Mouse (Mus musculus) G1E (cell line): Measurements from ENCODE around the gene Polg2. TPM values are rescaled to one million over a fixed set of nuclear protein-coding genes. Genes with fewer than 3 reads are reported as not detected.
A peak's percentile ranks its signal among the peaks of the same experiment; 100 is the strongest.

Experiments
- ATAC-seq: 2 replicates; pipeline ENCODE4 v1.8.0; 2016; ENCODE audit warnings: mild to moderate bottlenecking; ENCODE audit not compliant: insufficient number of reproducible peaks, poor library complexity, low FRiP score, severe bottlenecking; ENCODE audit errors: extremely low read depth
- DNase-seq: peaks from one replicate; pipeline ENCODE4 v3.0.0; 2012; ENCODE audit warnings: low spot score
- H3K27me3 ChIP-seq: 2 replicates; pipeline ENCODE4 v1.6.1; 2012; ENCODE audit warnings: mild to moderate bottlenecking, low read length, inconsistent platforms; ENCODE audit not compliant: insufficient read depth
- H3K36me3 ChIP-seq: replicated peaks from 2 replicates; pipeline ENCODE3; 2012; ENCODE audit warnings: mild to moderate bottlenecking, inconsistent platforms
- H3K4me1 ChIP-seq: 2 replicates; pipeline ENCODE4 v1.6.1; 2012; ENCODE audit warnings: low read depth, low read length, inconsistent platforms, mixed read lengths; ENCODE audit not compliant: insufficient read depth
- H3K4me3 ChIP-seq: 2 replicates; pipeline ENCODE4 v1.5.1; 2012; ENCODE audit warnings: low read depth, mild to moderate bottlenecking, inconsistent platforms, low read length, moderate library complexity, mixed read lengths
- H3K9me3 ChIP-seq: replicated peaks from 2 replicates; pipeline ENCODE4 v1.6.1; 2012; ENCODE audit warnings: inconsistent platforms
- CTCF ChIP-seq: IDR thresholded peaks from 2 replicates; pipeline ENCODE4 v1.5.1; 2012; ENCODE audit warnings: low read depth, low read length, inconsistent platforms, mixed read lengths
- GATA1 ChIP-seq: IDR thresholded peaks from 2 replicates; pipeline ENCODE4 v1.6.1; 2012; ENCODE audit warnings: borderline replicate concordance, low read length, inconsistent platforms, mixed read lengths
- GATA2 ChIP-seq: IDR thresholded peaks from 2 replicates; pipeline ENCODE4 v1.6.1; 2012; ENCODE audit warnings: low read depth, low read length, inconsistent platforms, borderline replicate concordance
- POLR2AphosphoS5 ChIP-seq: IDR thresholded peaks from 2 replicates; pipeline ENCODE4 v1.6.1; 2012; ENCODE audit warnings: low read depth, low read length, inconsistent platforms; ENCODE audit not compliant: insufficient replicate concordance
- TAL1 ChIP-seq: conservative IDR thresholded peaks from 2 replicates; pipeline ENCODE4 v1.6.1; 2012; ENCODE audit warnings: low read depth, low read length, inconsistent platforms, mixed read lengths
- polyA plus RNA-seq: library from polyadenylated mRNA; stranded (reverse); fragments of >175 nt; gene quantifications from 2 replicates; pipeline ENCODE4 v1.2.3, GENCODE M21; 2012
- total RNA-seq, 2 experiments: library from RNA; stranded (forward) in 1 of 2; stranded (reverse) in 1 of 2; fragments of 200-1000 nt in 1 of 2; fragments of >200 nt in 1 of 2; fragmentation: Nextera tagmentation in 1 of 2; gene quantifications; 2 replicates each; pipeline ENCODE4 v1.2.3; 2014 to 2017

The Polg2 gene
- total and polyA plus RNA-seq, 3 experiments = 2.7 to 10.3 (median 8.5) TPM

DNA sequence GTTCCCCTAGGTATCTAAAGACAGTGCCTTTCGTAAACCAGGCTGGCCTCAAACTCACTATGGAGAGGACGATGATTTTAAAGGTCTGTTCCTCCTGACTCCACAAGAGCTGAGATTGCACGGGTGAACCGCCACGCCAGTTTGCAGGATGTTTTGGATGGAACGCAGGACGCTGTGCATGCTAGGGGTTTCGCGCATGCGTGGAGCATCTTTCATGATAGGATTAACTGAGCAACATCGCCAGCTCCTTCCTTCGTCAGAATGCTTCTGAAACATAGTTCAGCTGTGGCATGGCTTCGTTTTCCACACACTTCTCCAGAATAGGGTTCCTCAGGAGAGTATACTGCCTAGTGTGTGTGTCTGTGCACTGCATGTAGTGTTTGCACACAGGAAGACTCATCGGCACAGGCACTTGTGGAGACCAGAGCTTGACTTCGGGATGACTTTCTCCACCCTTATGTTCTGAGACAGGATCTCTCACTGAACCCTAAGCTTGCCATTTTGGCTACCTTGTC lies 55.7 kb downstream of the Polg2 start:
- H3K4me1 ChIP-seq = peaks cover 24% of the 10 kb centered on the region
- no peaks in the 10 kb centered on the region for H3K9me3 ChIP-seq
- no peak overlapping the region for H3K4me3 ChIP-seq
- TF ChIP-seq GATA1 = no peak
- TF ChIP-seq GATA2 = no peak
- TF ChIP-seq POLR2AphosphoS5 = no peak
- no peak for TF ChIP-seq CTCF
- no peak for TF ChIP-seq TAL1
- H3K27me3 ChIP-seq = peaks cover 20% of the 10 kb centered on the region
- no peaks in the 10 kb centered on the region for H3K36me3 ChIP-seq
- no peak for ATAC-seq
- no peak for DNase-seq

DNA sequence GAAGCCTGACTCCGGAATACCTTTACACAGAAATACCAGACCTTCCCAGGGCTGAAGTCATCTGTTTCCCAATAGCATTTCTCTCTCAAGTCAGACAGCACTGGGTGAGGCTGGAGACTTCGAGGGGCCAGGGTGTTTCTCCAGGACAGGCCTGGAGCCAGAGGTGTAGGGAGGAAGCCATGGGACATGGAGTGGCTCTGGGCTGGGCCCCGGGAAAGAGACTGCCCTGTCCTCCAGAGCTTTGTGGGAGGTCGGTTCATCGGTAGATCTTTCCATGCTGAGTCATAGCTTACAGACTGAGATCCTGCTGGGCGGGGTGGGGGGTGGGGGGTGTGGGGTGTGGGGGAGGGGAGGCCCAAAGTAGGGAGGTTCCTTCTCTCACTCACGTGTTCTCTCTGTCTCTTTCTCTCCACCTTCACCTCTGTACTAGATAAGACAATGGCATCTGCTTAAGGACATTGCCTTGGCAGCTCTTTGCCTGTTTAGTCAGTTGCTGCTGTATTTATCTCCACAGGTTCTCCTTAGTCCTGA lies 56.4 kb downstream of the Polg2 start:
- Histone ChIP-seq H3K27me3 (peaks cover 23% of the 10 kb centered on the region), H3K36me3 (no peaks in the 10 kb centered on the region), H3K4me1 (peaks cover 24% of the 10 kb centered on the region), H3K4me3 (peak overlapping the region; percentile 51; the same call in 1 of the 2 replicates), H3K9me3 (no peaks in the 10 kb centered on the region)
- DNase-seq = peak; percentile 32
- ATAC-seq = peak; percentile 60
- TF ChIP-seq CTCF (no peak), GATA2 (no peak), GATA1 (no peak)

DNA sequence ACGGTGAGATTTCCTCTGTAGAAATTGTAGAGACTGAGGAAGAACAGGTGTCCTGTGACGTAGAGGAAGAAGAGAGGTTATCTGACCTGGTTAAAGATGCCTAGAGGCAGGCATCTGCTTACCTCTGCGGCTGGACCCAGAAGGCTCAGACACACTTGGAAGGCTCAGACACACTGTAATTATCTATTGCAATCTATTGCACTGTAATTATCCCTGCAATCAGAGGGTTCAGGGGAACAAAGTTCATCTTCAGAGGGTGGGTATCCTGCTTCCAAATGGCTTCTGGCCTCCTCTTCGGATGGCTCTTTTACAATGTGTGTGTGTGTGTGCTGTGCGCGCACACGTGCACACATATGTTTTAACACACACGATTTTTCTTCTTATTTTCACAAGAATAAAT lies 59.0 kb downstream of the Polg2 start:
- no peaks in the 10 kb centered on the region for H3K9me3 ChIP-seq
- TF ChIP-seq POLR2AphosphoS5 (no peak), CTCF (no peak), GATA1 (no peak), GATA2 (no peak), TAL1 (no peak)
- H3K4me3 ChIP-seq = no peak overlapping the region
- DNase-seq (no peak), ATAC-seq (no peak)
- H3K27me3 ChIP-seq = peaks cover 29% of the 10 kb centered on the region
- H3K36me3 ChIP-seq = no peaks in the 10 kb centered on the region
- peaks cover 32% of the 10 kb centered on the region for H3K4me1 ChIP-seq

Other genes with a start within 250 kb of the Polg2 start
- gene Tex2, start 166.1 kb downstream of the Polg2 start, total RNA-seq (2014; fragmentation: Nextera tagmentation) = 11.9 and 20.0 TPM in 2 replicates
- 6.7 and 7.7 TPM in 2 replicates for gene Tex2, start 166.1 kb downstream of the Polg2 start, total RNA-seq (2017)
- gene Tex2, start 166.1 kb downstream of the Polg2 start, polyA plus RNA-seq = 1.1 and 1.6 TPM in 2 replicates
- gene Pecam1, start 28.9 kb downstream of the Polg2 start, total RNA-seq (2014; fragmentation: Nextera tagmentation) = 0.24 TPM in 1 of 2 replicates, not detected in the other
- 0.70 and 0.93 TPM in 2 replicates for gene Pecam1, start 28.9 kb downstream of the Polg2 start, total RNA-seq (2017)
- not detected in 2 replicates for gene Pecam1, start 28.9 kb downstream of the Polg2 start, polyA plus RNA-seq
- gene Milr1, start 28.3 kb downstream of the Polg2 start, total RNA-seq (2014; fragmentation: Nextera tagmentation) = not detected in 2 replicates
- 0.33 and 0.87 TPM in 2 replicates for gene Milr1, start 28.3 kb downstream of the Polg2 start, total RNA-seq (2017)
- 0.05 TPM in 1 of 2 replicates, not detected in the other for gene Milr1, start 28.3 kb downstream of the Polg2 start, polyA plus RNA-seq
- gene Ddx5, start 9.6 kb upstream of the Polg2 start, total RNA-seq (2014; fragmentation: Nextera tagmentation) = 765 and 864 TPM in 2 replicates
- 782 and 866 TPM in 2 replicates for gene Ddx5, start 9.6 kb upstream of the Polg2 start, total RNA-seq (2017)
- gene Ddx5, start 9.6 kb upstream of the Polg2 start, polyA plus RNA-seq = 2,578 and 3,923 TPM in 2 replicates
- gene Cep95, start 9.7 kb upstream of the Polg2 start, total RNA-seq (2014; fragmentation: Nextera tagmentation) = 37.1 and 39.8 TPM in 2 replicates
- gene Cep95, start 9.7 kb upstream of the Polg2 start, total RNA-seq (2017) = 19.3 and 23.8 TPM in 2 replicates
- 2.0 and 3.1 TPM in 2 replicates for gene Cep95, start 9.7 kb upstream of the Polg2 start, polyA plus RNA-seq
- 27.9 and 28.1 TPM in 2 replicates for gene Smurf2, start 141.2 kb upstream of the Polg2 start, total RNA-seq (2014; fragmentation: Nextera tagmentation)
- 20.0 TPM in 2 replicates for gene Smurf2, start 141.2 kb upstream of the Polg2 start, total RNA-seq (2017)
- 2.2 and 2.4 TPM in 2 replicates for gene Smurf2, start 141.2 kb upstream of the Polg2 start, polyA plus RNA-seq
- 302 and 432 TPM in 2 replicates for gene Kpna2, start 220.0 kb upstream of the Polg2 start, total RNA-seq (2014; fragmentation: Nextera tagmentation)
- 62.0 and 66.2 TPM in 2 replicates for gene Kpna2, start 220.0 kb upstream of the Polg2 start, total RNA-seq (2017)
- gene Kpna2, start 220.0 kb upstream of the Polg2 start, polyA plus RNA-seq = 13.7 and 16.5 TPM in 2 replicates
- 2.6 and 5.5 TPM in 2 replicates for gene 1810010H24Rik, start 246.1 kb upstream of the Polg2 start, total RNA-seq (2014; fragmentation: Nextera tagmentation)
- 0.87 and 1.3 TPM in 2 replicates for gene 1810010H24Rik, start 246.1 kb upstream of the Polg2 start, total RNA-seq (2017)
- 0.62 and 0.63 TPM in 2 replicates for gene 1810010H24Rik, start 246.1 kb upstream of the Polg2 start, polyA plus RNA-seq